Mouse (Mus musculus) layer of hippocampus, adult 9-11 months (tissue): ENCODE results near the gene Stambpl1.

Source experiments
- DNase-seq: peaks from one replicate; pipeline ENCODE4 v3.0.0; 2022

The Stambpl1 gene

DNA sequence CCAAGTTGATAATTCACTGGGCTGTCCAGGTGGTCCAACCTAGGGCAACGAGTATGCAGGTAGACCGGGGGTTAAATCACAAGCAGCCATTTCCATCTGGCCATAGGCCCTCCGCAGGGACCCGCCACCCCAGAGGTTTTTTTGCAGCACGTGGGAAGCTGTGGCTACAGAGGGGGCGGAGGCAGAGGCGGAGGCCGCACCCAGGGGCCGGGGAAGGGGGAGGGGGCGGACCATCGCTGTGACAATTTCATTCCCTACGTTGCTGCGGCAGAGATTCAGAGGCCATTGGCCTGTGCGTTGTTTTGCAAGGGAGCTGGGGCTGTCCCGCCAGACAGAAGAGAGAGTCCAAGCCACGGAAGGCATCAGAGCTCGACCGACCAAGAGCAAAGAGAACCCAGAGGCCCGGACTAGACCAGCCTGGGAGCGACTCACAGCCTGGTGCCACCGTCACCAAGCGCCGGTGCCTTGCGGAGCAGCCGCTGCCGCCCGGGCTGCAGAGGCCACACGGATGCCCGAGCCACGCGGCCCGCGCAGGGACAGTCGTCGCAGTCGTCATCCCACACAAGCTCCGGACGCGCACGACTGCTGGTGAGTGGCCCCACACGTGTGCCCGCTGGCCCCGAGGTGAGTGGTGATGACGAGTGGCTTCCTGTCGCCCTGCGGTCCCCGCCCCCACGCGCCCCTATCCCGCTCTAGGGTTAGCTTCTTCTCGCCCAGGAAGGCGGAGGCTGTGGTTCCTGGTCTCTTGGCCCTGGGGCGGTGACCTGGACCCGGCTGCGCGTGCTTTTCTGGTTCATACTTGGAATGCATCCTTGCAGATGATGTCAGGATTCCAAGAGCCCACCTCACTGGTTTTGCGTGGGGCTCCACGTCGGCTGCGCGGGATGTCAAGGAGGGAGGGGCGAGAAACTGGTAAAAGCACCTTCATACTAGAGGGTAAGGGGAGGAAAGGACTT is at the start of gene Stambpl1:
TSS of gene Stambpl1 (plus strand) at position 222 of the 956 bp plus-strand sequence.
- DNase-seq: peak; percentile 76

DNA sequence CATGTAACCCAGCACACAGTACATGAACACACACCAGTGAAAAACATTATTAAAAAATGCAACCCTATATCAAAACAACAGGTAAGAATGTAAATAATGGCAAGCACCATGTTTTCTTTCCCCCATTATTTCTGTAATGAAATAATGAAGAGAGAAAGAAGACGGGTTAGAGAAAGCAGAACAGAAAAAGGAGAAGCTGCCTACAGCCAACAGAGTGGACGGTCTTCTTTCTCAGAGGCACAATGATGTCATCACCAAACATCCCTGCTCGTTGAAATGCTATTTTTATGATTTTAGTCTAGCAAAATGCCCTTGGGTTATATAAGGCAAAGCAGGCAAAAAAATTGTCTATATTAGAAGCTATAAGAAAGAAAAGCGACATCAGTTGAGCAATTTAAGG is 43.6 kb upstream of the Stambpl1 start:
- no peak for DNase-seq

DNA sequence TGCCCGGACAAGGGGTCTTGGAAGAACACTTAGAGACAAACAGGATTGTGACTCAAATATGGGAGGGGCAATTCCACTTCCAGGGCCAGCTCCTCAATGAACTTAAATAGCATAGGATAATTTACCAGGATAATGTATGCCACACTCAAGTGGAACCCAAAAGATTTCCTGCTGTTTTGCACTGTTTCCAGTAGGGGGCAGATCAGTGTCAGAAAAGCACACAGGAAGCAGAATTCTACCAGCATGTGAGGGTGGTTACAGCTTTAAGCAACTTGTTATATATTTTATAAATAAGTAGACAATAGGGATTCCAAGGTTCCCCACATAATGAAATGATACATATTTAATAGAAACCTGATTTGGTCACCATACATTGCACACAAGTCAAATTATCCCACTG is 40.1 kb upstream of the Stambpl1 start:
- no peak for DNase-seq

DNA sequence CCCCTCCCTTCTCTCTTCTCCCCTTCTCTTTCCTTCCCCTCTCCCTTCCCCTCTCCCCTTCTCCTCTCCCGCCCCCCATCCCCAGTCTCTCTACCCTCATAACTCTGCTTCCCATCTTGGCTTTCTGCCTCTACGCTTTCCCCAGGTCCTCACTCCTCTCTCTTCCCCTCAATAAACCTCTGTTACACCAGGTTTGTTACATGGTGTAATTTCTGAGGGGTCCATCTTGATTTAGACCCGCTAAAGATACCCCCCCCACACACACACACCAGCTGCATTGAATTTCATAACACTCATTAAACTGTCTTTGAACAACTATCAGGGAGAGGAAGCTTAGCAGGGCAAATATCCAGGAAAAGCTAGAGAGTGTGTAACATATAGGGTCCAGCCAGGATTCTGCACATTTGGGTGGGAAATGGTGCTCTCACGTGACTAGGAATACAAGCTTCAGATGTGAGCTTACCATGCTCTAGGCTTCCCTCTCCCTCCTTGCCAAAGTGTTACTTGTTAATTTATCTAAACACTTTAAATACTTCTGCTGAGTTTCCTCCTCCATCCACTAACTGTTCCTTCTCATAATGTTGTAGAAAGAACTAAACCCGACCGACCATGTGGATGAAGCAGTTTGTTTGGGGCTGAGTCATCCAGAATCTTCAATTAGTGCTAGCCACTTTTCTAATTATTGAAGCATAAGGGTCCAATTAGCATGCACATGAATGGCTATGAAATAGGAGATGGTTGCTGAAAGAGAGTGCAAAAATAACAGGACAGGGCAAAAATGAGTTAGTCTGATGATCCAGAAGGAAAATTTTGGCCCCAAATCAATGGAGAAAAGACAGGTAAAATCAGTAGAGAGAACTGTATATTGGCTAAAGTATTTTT is 38.5 kb upstream of the Stambpl1 start:
- peak; percentile 5 for DNase-seq

- DNase-seq: no peak
These were observed 29.3 kb upstream of the Stambpl1 start for GRCm38 (mm10) chr19:34162693-34163092.

DNA sequence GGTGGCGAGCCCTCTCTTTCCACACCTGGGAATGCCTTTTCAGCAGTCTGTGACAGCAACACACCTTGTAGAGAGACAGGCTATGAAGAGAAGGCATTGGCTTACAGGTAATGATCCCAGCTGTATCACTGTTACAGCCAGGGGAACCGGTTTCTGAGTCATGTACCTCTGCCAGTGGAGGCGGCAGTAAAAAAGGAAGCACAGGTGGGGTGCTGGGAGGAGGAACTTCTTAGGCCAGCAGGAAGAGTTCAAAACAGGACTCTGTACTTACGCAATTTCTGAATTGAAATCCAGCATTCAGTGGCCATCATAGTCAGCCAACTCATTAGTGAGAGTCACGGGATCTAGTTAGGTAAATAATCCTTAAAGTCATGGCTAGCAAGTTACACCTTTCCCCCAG is 26.1 kb upstream of the Stambpl1 start, which contains the start of gene Ankrd22:
TSS of gene Ankrd22 (minus strand) at position 163 of the 400 bp plus-strand sequence.
- no peak for DNase-seq

GRCm38 (mm10) chr19:34166386-34166785 is 25.6 kb upstream of the Stambpl1 start:
- DNase-seq: no peak

DNA sequence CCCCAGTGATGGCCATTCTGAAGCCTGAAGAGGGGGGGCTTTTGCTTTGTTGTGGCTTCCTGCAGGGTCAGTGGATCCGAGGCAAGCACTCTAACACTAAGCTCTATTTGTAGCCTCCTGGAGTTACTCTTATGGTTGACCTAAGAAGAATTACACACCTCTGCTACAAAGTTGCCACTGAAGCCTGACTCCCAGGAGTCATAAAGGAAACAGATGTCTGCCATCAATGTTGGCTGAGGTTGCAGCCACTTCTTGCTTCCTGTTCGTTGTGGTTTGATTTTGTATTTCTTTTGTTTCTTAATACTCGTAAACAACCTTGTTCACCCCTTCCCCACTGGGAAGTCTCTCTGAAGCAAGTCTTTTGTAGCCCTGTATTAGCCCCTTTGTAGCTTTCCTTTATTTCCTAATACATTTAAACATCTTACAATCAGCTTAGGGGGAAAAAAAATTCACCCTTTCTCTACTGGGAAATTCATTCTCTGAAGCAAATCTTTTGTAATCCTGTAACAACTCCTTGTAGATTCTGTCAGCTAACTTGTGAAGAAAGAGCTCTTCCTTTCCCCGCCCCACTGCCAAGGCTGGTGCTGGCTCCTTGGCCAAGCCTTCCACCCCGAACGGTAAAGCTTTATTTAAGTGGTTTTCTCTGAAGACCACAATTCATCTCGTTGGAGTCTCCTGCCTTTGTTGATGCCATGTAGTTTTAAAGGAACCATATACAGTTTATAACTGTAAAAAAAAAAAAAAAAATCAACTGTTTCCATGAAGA is 23.9 kb upstream of the Stambpl1 start:
- no peak for DNase-seq

DNA sequence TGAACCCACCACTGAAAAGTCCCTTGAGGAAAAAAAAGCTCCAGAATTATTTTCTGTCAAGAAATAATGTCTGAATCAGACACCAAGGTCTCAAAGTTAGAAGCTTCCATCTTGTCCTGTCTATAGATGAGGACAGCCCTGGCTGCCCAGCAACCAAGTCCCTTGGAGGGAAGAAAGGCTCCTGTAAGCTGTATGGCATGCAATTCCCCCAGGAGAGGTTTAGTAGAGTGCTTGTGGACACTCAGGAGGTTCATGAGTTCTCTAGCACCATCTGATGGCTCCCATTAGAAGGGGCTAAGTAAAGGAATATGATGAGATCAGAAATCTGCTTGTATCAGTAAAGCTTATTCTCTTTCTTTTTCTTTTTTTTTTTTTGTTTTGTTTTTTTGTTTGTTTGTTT is 22.9 kb upstream of the Stambpl1 start:
- no peak for DNase-seq

DNA sequence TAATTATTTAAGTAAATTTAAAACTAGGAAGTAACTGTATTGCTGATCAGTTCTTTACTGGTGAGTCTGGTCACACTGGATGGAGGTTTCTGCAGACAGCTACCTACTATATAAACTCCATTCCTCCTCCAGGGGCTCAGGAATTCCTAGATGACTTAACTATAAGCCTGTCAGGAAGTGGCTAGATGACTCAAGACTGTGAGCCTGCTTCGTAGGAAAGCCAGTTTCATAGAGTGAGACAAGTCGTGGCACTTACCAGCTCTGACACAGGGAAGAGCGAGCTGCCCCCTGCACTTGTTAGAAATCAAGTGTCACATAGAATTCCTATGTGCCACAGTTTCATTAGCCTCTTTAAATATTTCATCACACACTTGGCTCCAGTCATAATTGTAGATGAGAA is 20.9 kb upstream of the Stambpl1 start:
- DNase-seq: no peak

- no peak for DNase-seq
These were observed 18.0 kb upstream of the Stambpl1 start for GRCm38 (mm10) chr19:34174004-34174403.

DNA sequence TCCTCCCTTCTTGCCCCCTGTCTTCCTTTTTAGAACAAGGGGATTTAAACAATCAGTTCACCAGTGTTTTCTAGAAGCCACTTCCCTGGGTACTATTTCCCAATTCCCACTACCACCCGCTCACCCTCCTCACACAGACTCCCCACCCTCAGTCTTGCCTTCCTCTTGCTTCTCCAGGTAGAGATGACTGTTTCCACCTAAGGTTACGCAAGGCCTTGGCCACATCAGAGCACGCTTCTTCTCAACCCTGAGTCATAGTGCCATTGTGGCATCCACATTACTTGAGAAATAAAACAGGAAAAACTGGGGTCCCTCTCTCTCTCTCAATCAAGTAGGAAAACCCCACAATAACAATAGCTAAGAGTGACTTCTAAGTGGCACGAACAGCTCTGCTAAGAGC is 12.9 kb upstream of the Stambpl1 start:
- DNase-seq: no peak

- no peak for DNase-seq
These were observed 11.7 kb upstream of the Stambpl1 start for GRCm38 (mm10) chr19:34180316-34180715.

DNA sequence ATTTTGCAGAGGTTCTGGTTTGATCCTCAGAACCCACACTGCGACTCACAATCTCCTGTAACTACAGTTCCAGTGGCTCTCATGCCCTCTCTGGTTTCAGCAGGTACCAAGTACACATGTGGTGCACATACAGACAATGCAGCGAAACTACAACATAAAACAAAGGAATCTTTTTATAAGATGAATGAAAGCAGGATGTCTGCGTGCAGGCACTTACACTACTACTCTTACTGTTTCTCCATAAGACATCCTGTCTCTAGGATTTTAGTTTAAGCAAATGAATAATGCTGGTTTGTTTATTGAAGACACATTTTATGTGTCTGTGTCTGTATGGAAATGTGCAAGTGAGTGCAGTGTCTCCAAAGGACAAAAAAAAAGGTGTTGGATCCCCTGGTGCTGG is 10.8 kb upstream of the Stambpl1 start:
- no peak for DNase-seq

DNA sequence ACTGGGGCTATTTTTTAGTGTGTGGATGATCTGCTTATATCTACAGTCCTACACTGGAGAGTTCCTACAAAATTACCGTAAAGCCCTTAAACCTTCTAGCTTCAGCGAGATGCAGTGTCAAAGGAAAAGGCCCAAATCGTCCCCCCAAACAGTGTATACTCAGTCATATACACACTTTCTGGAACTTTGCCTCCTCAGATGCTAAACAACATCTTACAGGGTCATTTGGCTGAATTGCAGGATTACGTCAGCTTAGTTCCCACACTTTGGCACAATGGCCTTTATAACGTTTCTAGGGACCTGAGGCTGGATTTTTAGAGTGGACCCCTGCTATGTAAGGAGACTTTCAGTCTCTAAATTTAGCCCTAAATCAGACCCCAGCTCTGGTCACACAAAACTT is 9.5 kb upstream of the Stambpl1 start:
- DNase-seq: no peak

DNA sequence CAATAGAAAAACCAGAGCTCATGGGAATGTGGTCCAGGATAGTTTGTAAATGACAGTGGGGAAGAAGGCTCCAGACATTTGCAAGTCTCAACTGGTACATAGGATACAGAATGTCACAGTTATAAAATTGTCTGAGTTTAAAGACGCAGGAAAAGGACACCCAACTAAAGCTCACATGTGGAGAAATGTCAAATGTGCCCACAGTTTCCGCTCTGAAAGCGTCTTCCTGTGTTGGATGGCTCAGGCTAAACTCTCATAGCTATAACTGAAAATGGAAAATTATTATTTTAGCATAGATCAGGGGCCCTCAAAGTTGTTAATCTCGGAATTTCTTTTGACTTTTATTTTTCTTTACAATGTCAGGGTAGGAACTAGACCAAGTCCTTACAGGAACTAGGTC is 5.2 kb upstream of the Stambpl1 start:
- no peak for DNase-seq

GRCm38 (mm10) chr19:34191645-34192007 is 403 bp upstream of the Stambpl1 start:
- DNase-seq: no peak

DNA sequence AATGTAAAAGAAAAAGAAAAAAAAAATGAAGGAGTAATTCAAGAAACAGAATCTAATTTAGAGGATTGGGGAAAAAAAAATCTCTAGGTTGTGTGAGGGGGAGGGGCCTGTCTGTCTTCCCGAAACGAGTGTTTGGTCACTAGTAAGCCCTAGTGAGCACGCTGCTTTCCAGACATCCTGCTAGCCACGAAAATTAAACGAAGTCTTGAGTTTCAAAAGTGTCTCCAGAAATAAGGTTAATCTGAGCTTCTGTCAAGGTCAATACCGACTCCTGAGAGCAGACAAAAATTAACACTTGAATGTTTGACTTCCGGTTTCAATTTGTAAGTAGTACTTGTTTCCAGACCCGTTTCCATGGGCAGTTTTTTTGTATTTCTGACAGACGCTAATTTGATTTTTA is 1.1 kb downstream of the Stambpl1 start:
- DNase-seq: no peak

- DNase-seq: no peak
These were observed 1.7 kb downstream of the Stambpl1 start for GRCm38 (mm10) chr19:34193683-34194082.

DNA sequence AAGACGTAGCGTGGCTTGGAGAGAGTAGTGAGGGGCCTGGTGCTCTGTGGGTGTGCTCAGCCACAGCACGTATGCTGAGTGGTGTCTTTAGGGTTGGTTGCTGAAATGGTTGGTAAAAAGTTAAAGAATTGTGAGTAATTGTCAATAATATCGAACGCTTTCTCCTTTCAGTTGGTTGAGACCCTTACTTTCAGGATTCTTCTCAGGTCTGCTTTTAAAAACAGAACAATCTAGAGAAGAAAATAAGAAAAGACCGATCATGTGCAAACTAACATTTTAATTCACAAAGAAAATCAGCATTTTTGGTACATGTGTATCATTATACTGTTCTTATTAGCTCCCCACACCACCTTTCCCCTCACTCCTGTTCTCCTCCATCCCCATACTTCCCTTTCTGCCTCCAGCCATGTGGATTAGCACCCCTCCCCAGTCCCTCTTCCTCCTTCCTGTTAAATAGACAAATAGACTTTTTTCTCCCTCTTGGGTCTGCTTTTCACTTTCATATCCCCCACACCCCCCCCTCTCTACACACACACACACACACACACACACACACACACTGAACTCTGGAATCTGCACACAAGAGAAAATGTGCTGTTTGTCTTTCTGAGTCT is 2.2 kb downstream of the Stambpl1 start:
- peak; percentile 36 for DNase-seq

DNA sequence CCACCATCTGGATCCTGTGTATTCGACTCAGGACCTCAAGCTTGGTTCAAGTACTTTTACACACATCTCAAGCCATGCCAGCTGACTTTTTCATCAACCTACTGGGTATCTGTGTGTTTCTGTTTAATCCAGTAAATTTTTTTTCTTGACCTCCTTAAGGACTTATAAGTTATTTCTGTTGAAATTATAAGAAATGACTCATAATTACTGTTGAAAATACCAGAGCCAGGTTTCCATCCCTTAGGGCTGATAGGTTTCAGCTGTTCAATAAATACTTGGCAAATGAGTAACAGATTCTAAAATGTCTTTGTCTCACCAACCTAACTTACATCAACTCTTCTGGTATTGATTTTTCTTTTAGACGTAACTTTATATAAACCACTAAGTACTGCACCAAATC is 3.0 kb downstream of the Stambpl1 start:
- no peak for DNase-seq

- DNase-seq: no peak
These were observed 6.0 kb downstream of the Stambpl1 start for GRCm38 (mm10) chr19:34198066-34198465.

DNA sequence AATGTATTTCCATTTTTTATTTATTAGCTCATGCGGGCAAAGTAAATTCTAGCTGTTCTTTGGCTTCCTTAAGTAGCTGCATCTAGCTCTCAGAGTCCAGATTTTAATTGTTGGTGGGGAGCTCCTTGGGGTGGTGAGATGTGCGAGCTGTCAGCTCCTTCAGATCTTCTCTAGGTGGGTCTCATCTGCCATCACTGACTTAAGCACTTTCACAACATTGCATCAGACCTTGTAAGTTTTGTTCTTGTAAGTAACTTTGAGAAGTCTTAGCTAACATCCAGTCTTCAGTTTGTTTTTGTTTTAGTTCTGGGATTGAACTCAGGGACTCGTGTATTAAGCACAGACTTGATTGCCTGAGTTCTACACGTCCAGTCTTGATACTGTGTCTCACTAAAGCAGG is 6.9 kb downstream of the Stambpl1 start:
- no peak for DNase-seq
